Mouse (Mus musculus): ENCODE measurements at regions not wholly inside any gene's neighbourhood (a gene's known extent, or its start where the extent isn't known, plus 50 kb on each side); places are given as distances from the start of the nearest gene placed in this dataset.

- 61% methylated on average over 4 of the region's 4 CpGs for WGBS
- Histone ChIP-seq H3K4me3 (ENCODE audit: control insufficient read depth in 1 of 2, insufficient read depth in 1 of 2, low read depth in 1 of 2, low read length in 2 of 2) (no peak overlapping the region), H3K27me3 (ENCODE audit: control insufficient read depth, insufficient read depth, low read length) (no peaks in the 10 kb centered on the region), H3K36me3 (ENCODE audit: control insufficient read depth, insufficient read depth, low read length) (no peaks in the 10 kb centered on the region), H3K9me3 (ENCODE audit: control insufficient read depth, low read length) (peaks cover 3% of the 10 kb centered on the region; the same call in 1 of the 2 replicates), H3K4me1 (ENCODE audit: control insufficient read depth in 2 of 2, insufficient read depth in 2 of 2, low read length in 2 of 2) (no peaks in the 10 kb centered on the region), H3K4me2 (ENCODE audit: low read length) (no peak overlapping the region), H3K27ac (replicated peaks in 1 of 2; ENCODE audit: control insufficient read depth in 1 of 2, insufficient read depth in 1 of 2, low read depth in 2 of 2, low read length in 2 of 2) (no peak overlapping the region), H3K9ac (ENCODE audit: low read length) (no peak overlapping the region)
- ATAC-seq (ENCODE audit: insufficient number of reproducible peaks, insufficient read depth, low FRiP score, low read depth), result no peak
Observed at GRCm38 (mm10) chr11:44095280-44095679, 194.3 kb upstream of the Adra1b start.

GRCm38 (mm10) chr11:44103188-44103840 lies 202.3 kb upstream of the Adra1b start:
- Histone ChIP-seq H3K4me2 (ENCODE audit: low read length) (no peak overlapping the region), H3K9ac (ENCODE audit: low read length) (no peak overlapping the region), H3K36me3 (ENCODE audit: control insufficient read depth, insufficient read depth, low read length) (no peaks in the 10 kb centered on the region), H3K27ac (replicated peaks in 1 of 2; ENCODE audit: control insufficient read depth in 1 of 2, insufficient read depth in 1 of 2, low read depth in 2 of 2, low read length in 2 of 2) (no peak overlapping the region), H3K9me3 (ENCODE audit: control insufficient read depth, low read length) (no peaks in the 10 kb centered on the region), H3K27me3 (ENCODE audit: control insufficient read depth, insufficient read depth, low read length) (no peaks in the 10 kb centered on the region), H3K4me1 (ENCODE audit: control insufficient read depth in 2 of 2, insufficient read depth in 2 of 2, low read length in 2 of 2) (peaks cover 0 to 2% of the 10 kb centered on the region in 2 experiments; a peak in 1 of 4 replicates), H3K4me3 (ENCODE audit: control insufficient read depth in 1 of 2, insufficient read depth in 1 of 2, low read depth in 1 of 2, low read length in 2 of 2) (no peak overlapping the region)
- WGBS, result 77% methylated on average over 5 of the region's 5 CpGs
- no peak for ATAC-seq (ENCODE audit: insufficient number of reproducible peaks, insufficient read depth, low FRiP score, low read depth)

- no peak for ATAC-seq (ENCODE audit: insufficient number of reproducible peaks, insufficient read depth, low FRiP score, low read depth)
- Histone ChIP-seq H3K4me3 (ENCODE audit: control insufficient read depth in 1 of 2, insufficient read depth in 1 of 2, low read depth in 1 of 2, low read length in 2 of 2) (no peak overlapping the region), H3K4me1 (ENCODE audit: control insufficient read depth in 2 of 2, insufficient read depth in 2 of 2, low read length in 2 of 2) (peaks cover 0 to 2% of the 10 kb centered on the region in 2 experiments; a peak in 1 of 4 replicates)
Observed at GRCm38 (mm10) chr11:44103841-44104191, 202.8 kb upstream of the Adra1b start.

GRCm38 (mm10) chr11:44106231-44106630 lies 205.2 kb upstream of the Adra1b start:
- Histone ChIP-seq H3K27ac (replicated peaks in 1 of 2; ENCODE audit: control insufficient read depth in 1 of 2, insufficient read depth in 1 of 2, low read depth in 2 of 2, low read length in 2 of 2) (no peak overlapping the region), H3K4me3 (ENCODE audit: control insufficient read depth in 1 of 2, insufficient read depth in 1 of 2, low read depth in 1 of 2, low read length in 2 of 2) (no peak overlapping the region), H3K4me1 (ENCODE audit: control insufficient read depth in 2 of 2, insufficient read depth in 2 of 2, low read length in 2 of 2) (peaks cover 0 to 2% of the 10 kb centered on the region in 2 experiments; a peak in 1 of 4 replicates), H3K27me3 (ENCODE audit: control insufficient read depth, insufficient read depth, low read length) (no peaks in the 10 kb centered on the region), H3K36me3 (ENCODE audit: control insufficient read depth, insufficient read depth, low read length) (no peaks in the 10 kb centered on the region), H3K9me3 (ENCODE audit: control insufficient read depth, low read length) (no peaks in the 10 kb centered on the region), H3K4me2 (ENCODE audit: low read length) (no peak overlapping the region), H3K9ac (ENCODE audit: low read length) (no peak overlapping the region)
- ATAC-seq (ENCODE audit: insufficient number of reproducible peaks, insufficient read depth, low FRiP score, low read depth), result no peak
- WGBS, result 82% methylated on average over 1 of the region's 1 CpGs

More at GRCm38 (mm10) chr11:44103841-44104191, 202.8 kb upstream of the Adra1b start:
- Histone ChIP-seq H3K27me3 (ENCODE audit: control insufficient read depth, insufficient read depth, low read length) (no peaks in the 10 kb centered on the region), H3K27ac (replicated peaks in 1 of 2; ENCODE audit: control insufficient read depth in 1 of 2, insufficient read depth in 1 of 2, low read depth in 2 of 2, low read length in 2 of 2) (no peak overlapping the region), H3K9ac (ENCODE audit: low read length) (no peak overlapping the region), H3K9me3 (ENCODE audit: control insufficient read depth, low read length) (no peaks in the 10 kb centered on the region), H3K36me3 (ENCODE audit: control insufficient read depth, insufficient read depth, low read length) (no peaks in the 10 kb centered on the region), H3K4me2 (ENCODE audit: low read length) (no peak overlapping the region)

- Histone ChIP-seq H3K4me2 (ENCODE audit: low read length) (no peak overlapping the region), H3K36me3 (ENCODE audit: control insufficient read depth, insufficient read depth, low read length) (no peaks in the 10 kb centered on the region), H3K27ac (replicated peaks in 1 of 2; ENCODE audit: control insufficient read depth in 1 of 2, insufficient read depth in 1 of 2, low read depth in 2 of 2, low read length in 2 of 2) (no peak overlapping the region), H3K9ac (ENCODE audit: low read length) (no peak overlapping the region), H3K4me1 (ENCODE audit: control insufficient read depth in 2 of 2, insufficient read depth in 2 of 2, low read length in 2 of 2) (no peaks in the 10 kb centered on the region), H3K27me3 (ENCODE audit: control insufficient read depth, insufficient read depth, low read length) (no peaks in the 10 kb centered on the region), H3K9me3 (ENCODE audit: control insufficient read depth, low read length) (no peaks in the 10 kb centered on the region), H3K4me3 (ENCODE audit: control insufficient read depth in 1 of 2, insufficient read depth in 1 of 2, low read depth in 1 of 2, low read length in 2 of 2) (no peak overlapping the region)
- ATAC-seq (ENCODE audit: insufficient number of reproducible peaks, insufficient read depth, low FRiP score, low read depth), result no peak
- WGBS, result 79% methylated on average over 5 of the region's 5 CpGs
Observed at GRCm38 (mm10) chr11:44111525-44111924, 210.5 kb upstream of the Adra1b start.

GRCm38 (mm10) chr11:44127088-44127487 lies 226.1 kb upstream of the Adra1b start:
- H3K27ac ChIP-seq (replicated peaks in 1 of 2; ENCODE audit: control insufficient read depth in 1 of 2, insufficient read depth in 1 of 2, low read depth in 2 of 2, low read length in 2 of 2), result no peak overlapping the region
- 22% methylated on average over 9 of the region's 9 CpGs for WGBS
- ATAC-seq (ENCODE audit: insufficient number of reproducible peaks, insufficient read depth, low FRiP score, low read depth), result 0 out of 2 replicates have a peak, but pooled peaks have one; percentile 39
- no peaks in the 10 kb centered on the region for H3K9me3 ChIP-seq (ENCODE audit: control insufficient read depth, low read length)
- no peaks in the 10 kb centered on the region for H3K36me3 ChIP-seq (ENCODE audit: control insufficient read depth, insufficient read depth, low read length)
- no peak overlapping the region for H3K9ac ChIP-seq (ENCODE audit: low read length)
- no peak overlapping the region for H3K4me3 ChIP-seq (ENCODE audit: control insufficient read depth in 1 of 2, insufficient read depth in 1 of 2, low read depth in 1 of 2, low read length in 2 of 2)
- no peaks in the 10 kb centered on the region for H3K27me3 ChIP-seq (ENCODE audit: control insufficient read depth, insufficient read depth, low read length)
- H3K4me2 ChIP-seq (ENCODE audit: low read length), result no peak overlapping the region
- H3K4me1 ChIP-seq (ENCODE audit: control insufficient read depth in 2 of 2, insufficient read depth in 2 of 2, low read length in 2 of 2), result peaks cover 0 to 2% of the 10 kb centered on the region in 2 experiments; a peak in 2 of 4 replicates

- no peak overlapping the region for H3K9ac ChIP-seq (ENCODE audit: low read length)
- H3K27ac ChIP-seq (replicated peaks in 1 of 2; ENCODE audit: control insufficient read depth in 1 of 2, insufficient read depth in 1 of 2, low read depth in 2 of 2, low read length in 2 of 2), result no peak overlapping the region
- H3K9me3 ChIP-seq (ENCODE audit: control insufficient read depth, low read length), result no peaks in the 10 kb centered on the region
- H3K4me2 ChIP-seq (ENCODE audit: low read length), result no peak overlapping the region
- WGBS, result 87% methylated on average over 6 of the region's 6 CpGs
- no peak; the same call in 1 of the 2 replicates for ATAC-seq (ENCODE audit: insufficient number of reproducible peaks, insufficient read depth, low FRiP score, low read depth)
- no peak overlapping the region for H3K4me3 ChIP-seq (ENCODE audit: control insufficient read depth in 1 of 2, insufficient read depth in 1 of 2, low read depth in 1 of 2, low read length in 2 of 2)
- H3K4me1 ChIP-seq (ENCODE audit: control insufficient read depth in 2 of 2, insufficient read depth in 2 of 2, low read length in 2 of 2), result peaks cover 0 to 2% of the 10 kb centered on the region in 2 experiments; a peak in 2 of 4 replicates
- no peaks in the 10 kb centered on the region for H3K27me3 ChIP-seq (ENCODE audit: control insufficient read depth, insufficient read depth, low read length)
- H3K36me3 ChIP-seq (ENCODE audit: control insufficient read depth, insufficient read depth, low read length), result no peaks in the 10 kb centered on the region
Observed at GRCm38 (mm10) chr11:44128481-44128880, 227.5 kb upstream of the Adra1b start.

GRCm38 (mm10) chr11:44133244-44133643 lies 232.2 kb upstream of the Adra1b start:
- 67% methylated on average over 7 of the region's 7 CpGs for WGBS
- no peaks in the 10 kb centered on the region for H3K27me3 ChIP-seq (ENCODE audit: control insufficient read depth, insufficient read depth, low read length)
- no peaks in the 10 kb centered on the region for H3K4me1 ChIP-seq (ENCODE audit: control insufficient read depth in 2 of 2, insufficient read depth in 2 of 2, low read length in 2 of 2)
- H3K9me3 ChIP-seq (ENCODE audit: control insufficient read depth, low read length), result no peaks in the 10 kb centered on the region
- no peak overlapping the region for H3K4me2 ChIP-seq (ENCODE audit: low read length)
- no peak overlapping the region for H3K27ac ChIP-seq (replicated peaks in 1 of 2; ENCODE audit: control insufficient read depth in 1 of 2, insufficient read depth in 1 of 2, low read depth in 2 of 2, low read length in 2 of 2)
- H3K36me3 ChIP-seq (ENCODE audit: control insufficient read depth, insufficient read depth, low read length), result no peaks in the 10 kb centered on the region
- H3K9ac ChIP-seq (ENCODE audit: low read length), result no peak overlapping the region
- H3K4me3 ChIP-seq (ENCODE audit: control insufficient read depth in 1 of 2, insufficient read depth in 1 of 2, low read depth in 1 of 2, low read length in 2 of 2), result no peak overlapping the region
- no peak for ATAC-seq (ENCODE audit: insufficient number of reproducible peaks, insufficient read depth, low FRiP score, low read depth)

All from heart, embryonic 14.5 days (tissue).